Mouse (Mus musculus) forebrain, postnatal 0 days (tissue): ENCODE measurements around the gene Dzip1. TPM values are rescaled to one million over a fixed set of nuclear protein-coding genes. Genes with fewer than 3 reads are reported as not detected.

ENCODE experiments used
- ATAC-seq: fragments of 200-750 bp; cut with Nextera tagmentation; 2 replicates; pipeline ENCODE4 v1.8.0; 2017; ENCODE audit warnings: mild to moderate bottlenecking, moderate library complexity
- DNase-seq: peaks from one replicate; pipeline ENCODE4 v3.0.0-alpha.2; 2015
- H3K27ac ChIP-seq: fragments of 300-500 bp; sonication (generic); 2 replicates; pipeline ENCODE4 v1.5.1; 2014; ENCODE audit warnings: low read depth, mild to moderate bottlenecking, antibody characterized with exemption, low read length, moderate library complexity, mixed read lengths
- H3K27me3 ChIP-seq: fragments of 300-500 bp; sonication (generic); 2 replicates; pipeline ENCODE4 v1.6.1; 2014; ENCODE audit warnings: mild to moderate bottlenecking, low read length, mixed read lengths; ENCODE audit not compliant: insufficient read depth
- H3K36me3 ChIP-seq: fragments of 300-500 bp; sonication (generic); 2 replicates; pipeline ENCODE4 v1.6.1; 2014; ENCODE audit warnings: mild to moderate bottlenecking, moderate library complexity; ENCODE audit not compliant: insufficient read depth
- H3K4me1 ChIP-seq: fragments of 300-500 bp; sonication (generic); 2 replicates; pipeline ENCODE4 v1.6.1; 2014; ENCODE audit warnings: antibody characterized with exemption; ENCODE audit not compliant: insufficient read depth
- H3K4me2 ChIP-seq: fragments of 300-500 bp; sonication (generic); 2 replicates; pipeline ENCODE4 v1.6.1; 2014; ENCODE audit warnings: low read depth, mild to moderate bottlenecking, moderate library complexity
- H3K4me3 ChIP-seq: fragments of 300-500 bp; sonication (generic); 2 replicates; pipeline ENCODE4 v1.5.1; 2014; ENCODE audit warnings: low read depth, low read length, mixed read lengths
- H3K9ac ChIP-seq: fragments of 300-500 bp; sonication (generic); 2 replicates; pipeline ENCODE4 v1.6.1; 2014; ENCODE audit warnings: mild to moderate bottlenecking
- H3K9me3 ChIP-seq: fragments of 300-500 bp; sonication (generic); 2 replicates; pipeline ENCODE4 v1.6.1; 2016; ENCODE audit warnings: low read length
- CTCF ChIP-seq: sonication (generic); IDR thresholded peaks from 2 replicates; pipeline ENCODE4 v1.5.1; 2016; ENCODE audit warnings: antibody characterized with exemption, control low read depth, low read depth
- WGBS: fragments of 180-500 bp; shearing (Covaris S2); extraction: QIAGEN DNeasy Blood & Tissue Kit; methylation state at CpG from one replicate; pipeline ENCODE4 v1.1.7; 2014; 5-methylcytosine and 5-hydroxymethylcytosine counted together
- polyA plus RNA-seq: library from polyadenylated mRNA; unstranded; fragments of >200 nt; fragmentation: Nextera tagmentation; extraction: Ambion mirVana; gene quantifications from 2 replicates; pipeline ENCODE4 v1.2.1, GENCODE M21; 2015
- total RNA-seq: library from RNA; depleted of rRNA; stranded (reverse); fragments of >200 nt; gene quantifications from 2 replicates; pipeline ENCODE4 v1.2.3, GENCODE M21; 2014; rRNA removed

Gene Dzip1
- total and polyA plus RNA-seq, 2 experiments from 2014 or later = 48.2 to 205 TPM

GRCm38 (mm10) chr14:118826346-118826745, 98.9 kb downstream of the Dzip1 start:
- Histone ChIP-seq H3K9me3 (no peaks in the 10 kb centered on the region), H3K9ac (no peak overlapping the region), H3K4me1 (no peaks in the 10 kb centered on the region; the same call in 1 of the 2 replicates), H3K27ac (no peak overlapping the region), H3K27me3 (no peaks in the 10 kb centered on the region), H3K4me3 (no peak overlapping the region), H3K4me2 (no peak overlapping the region), H3K36me3 (no peaks in the 10 kb centered on the region)
- no peak; the same call in 1 of the 2 replicates for ATAC-seq
- no peak for TF ChIP-seq CTCF
- DNase-seq = peak; percentile 27
- WGBS = 61% methylated on average over 8 of the region's 8 CpGs

Other genes with a start within 250 kb of the Dzip1 start
- 1.7 and 4.1 TPM in 2 replicates for gene Abcc4, start 219.2 kb downstream of the Dzip1 start, total RNA-seq
- gene Abcc4, start 219.2 kb downstream of the Dzip1 start, polyA plus RNA-seq = 1.2 and 2.0 TPM in 2 replicates
- gene Cldn10, start 137.6 kb downstream of the Dzip1 start, total RNA-seq = 2.4 and 3.1 TPM in 2 replicates
- 7.2 and 11.3 TPM in 2 replicates for gene Cldn10, start 137.6 kb downstream of the Dzip1 start, polyA plus RNA-seq
- 24.1 and 27.0 TPM in 2 replicates for gene Dnajc3, start 12.5 kb upstream of the Dzip1 start, total RNA-seq
- gene Dnajc3, start 12.5 kb upstream of the Dzip1 start, polyA plus RNA-seq = 15.5 and 19.4 TPM in 2 replicates
- 20.3 and 22.0 TPM in 2 replicates for gene Uggt2, start 174.0 kb upstream of the Dzip1 start, total RNA-seq
- gene Uggt2, start 174.0 kb upstream of the Dzip1 start, polyA plus RNA-seq = 3.1 and 6.9 TPM in 2 replicates
- gene Hs6st3, start 212.9 kb upstream of the Dzip1 start, total RNA-seq = 21.7 and 23.4 TPM in 2 replicates
- 1.3 and 2.4 TPM in 2 replicates for gene Hs6st3, start 212.9 kb upstream of the Dzip1 start, polyA plus RNA-seq